Mouse (Mus musculus): Measurements from ENCODE around the gene Ppp3ca.

GRCm38 (mm10) chr3:136867366-136867765 is 197.4 kb downstream of the Ppp3ca start:
- TF ChIP-seq CTCF (IDR thresholded peaks at IDR 0.05; ENCODE audit: low read depth) (no peak), EP300 (IDR thresholded peaks at IDR 0.05; ENCODE audit: low read depth) (no peak)

Measured in liver, postnatal 0 days (tissue).